Mouse (Mus musculus) heart, adult 2 months (tissue): Measurements from ENCODE around the gene Susd4. TPM values are rescaled to one million over a fixed set of nuclear protein-coding genes. Genes with fewer than 3 reads are reported as not detected.

Experiments used
- DNase-seq, 2 experiments: peaks; one replicate each; pipeline ENCODE4 v3.0.0; 2021
- H3K27ac ChIP-seq: fragments of 200-600 bp; 2 replicates; pipeline ENCODE4 v1.8.1; 2022
- H3K27me3 ChIP-seq: fragments of 200-500 bp; 2 replicates; pipeline ENCODE4 v1.6.1; 2012; ENCODE audit warnings: mild to moderate bottlenecking, low read length, inconsistent platforms, mixed read lengths; ENCODE audit not compliant: control insufficient read depth, insufficient read depth
- H3K36me3 ChIP-seq: fragments of 200-500 bp; 2 replicates; pipeline ENCODE4 v1.6.1; 2012; ENCODE audit warnings: low read length, inconsistent platforms; ENCODE audit not compliant: control insufficient read depth, insufficient read depth
- H3K4me1 ChIP-seq: fragments of 200-500 bp; 2 replicates; pipeline ENCODE4 v1.6.1; 2011; ENCODE audit warnings: low read length; ENCODE audit not compliant: control insufficient read depth, insufficient read depth
- H3K4me3 ChIP-seq: fragments of 200-600 bp; 2 replicates; pipeline ENCODE4 v1.8.1; 2022
- H3K79me2 ChIP-seq: fragments of 200-500 bp; replicated peaks from 2 replicates; pipeline ENCODE4 v1.6.1; 2012; ENCODE audit warnings: mild to moderate bottlenecking, inconsistent platforms, low read length, moderate library complexity, mixed read lengths; ENCODE audit not compliant: control insufficient read depth, insufficient read depth
- H3K9ac ChIP-seq: fragments of 200-500 bp; 2 replicates; pipeline ENCODE4 v1.6.1; 2012; ENCODE audit warnings: low read depth, mild to moderate bottlenecking, control low read depth, inconsistent platforms, low read length, mixed read lengths
- CTCF ChIP-seq: fragments of 200-600 bp; IDR thresholded peaks from 2 replicates; pipeline ENCODE4 v1.8.1; 2022; ENCODE audit warnings: antibody characterized with exemption, mild to moderate bottlenecking, moderate library complexity
- EP300 ChIP-seq: fragments of 200-500 bp; IDR thresholded peaks from 2 replicates; pipeline ENCODE4 v1.6.1; 2011; ENCODE audit warnings: low read depth, low read length, control low read depth; ENCODE audit not compliant: insufficient read depth
- POLR2A ChIP-seq: fragments of 200-500 bp; IDR thresholded peaks from 2 replicates; pipeline ENCODE4 v1.6.1; 2011; ENCODE audit warnings: mild to moderate bottlenecking, low read depth, low read length, control low read depth; ENCODE audit not compliant: insufficient read depth
- WGBS: fragments of 180-500 bp; shearing (Covaris S2); methylation state at CpG from one replicate; pipeline ENCODE4 v1.1.7; 2018; 5-methylcytosine and 5-hydroxymethylcytosine counted together
- intact Hi-C: fragments of 180-260 bp; cut with DNase I; formaldehyde crosslinking; loops from one replicate; pipeline ENCODE4 v1.15.1; 2025
- polyA plus RNA-seq: library from polyadenylated mRNA; depleted of rRNA; stranded (reverse); fragments of >200 nt; gene quantifications from 2 replicates; pipeline ENCODE4 v1.2.3, GENCODE M21; 2012
- total RNA-seq, 2 experiments: library from RNA; stranded (reverse); gene quantifications; 2 replicates each; pipeline ENCODE4 v1.2.3; 2021

Gene Susd4
- total and polyA plus RNA-seq, 3 experiments, result 0.16 to 0.49 (median 0.34) TPM

DNA sequence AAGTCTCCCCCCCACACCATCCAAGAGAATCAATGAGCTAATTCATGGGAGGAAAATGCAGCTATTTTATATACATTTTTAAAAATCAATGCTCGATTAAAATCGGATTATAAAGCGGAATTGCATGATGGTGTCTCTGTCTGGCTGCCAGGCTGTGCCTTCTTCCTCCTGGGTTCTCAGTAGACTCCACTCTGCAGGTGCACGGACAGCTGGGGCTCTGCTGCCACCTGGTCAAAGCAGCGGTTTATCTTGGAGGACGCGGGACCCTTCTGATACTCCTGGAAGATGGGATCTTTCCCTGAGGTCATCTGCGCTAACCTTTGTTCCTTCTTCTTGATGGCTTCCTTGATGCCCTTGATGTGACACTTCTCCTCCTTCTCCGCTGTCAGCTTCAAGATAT is 16.6 kb upstream of the Susd4 start:
- no peak overlapping the region for H3K9ac ChIP-seq
- no peaks in the 10 kb centered on the region for H3K79me2 ChIP-seq
- no peak for TF ChIP-seq POLR2A
- no peak for TF ChIP-seq EP300
- TF ChIP-seq CTCF, result no peak
- no peak for DNase-seq
- H3K4me3 ChIP-seq, result no peak overlapping the region
- no peaks in the 10 kb centered on the region for H3K27me3 ChIP-seq
- H3K36me3 ChIP-seq, result no peaks in the 10 kb centered on the region
- intact Hi-C loops, result no loop called here
- H3K27ac ChIP-seq, result no peak overlapping the region
- H3K4me1 ChIP-seq, result no peaks in the 10 kb centered on the region
- WGBS, result 93% methylated on average over 9 of the region's 9 CpGs

DNA sequence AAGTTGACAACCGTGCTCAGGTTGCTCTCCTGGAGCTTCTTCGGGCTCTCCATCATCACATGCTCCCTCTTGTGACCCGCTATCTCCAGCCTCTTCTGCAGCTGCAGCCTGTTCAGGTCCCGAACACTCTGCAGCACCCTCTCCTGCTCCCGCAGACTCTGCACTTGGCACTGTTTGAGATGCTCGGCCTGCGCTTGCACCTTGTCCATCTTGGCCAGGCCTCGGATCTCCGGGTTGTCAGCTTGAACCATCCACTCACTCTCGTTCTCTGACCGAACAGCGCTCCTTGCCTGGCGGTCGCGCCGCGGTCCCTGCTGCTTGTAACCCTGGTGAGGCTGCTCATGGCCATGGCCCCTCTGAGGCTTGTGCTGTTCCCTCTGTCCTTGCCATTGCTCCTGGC is 15.8 kb upstream of the Susd4 start:
- 78% methylated on average over 17 of the region's 17 CpGs for WGBS

DNA sequence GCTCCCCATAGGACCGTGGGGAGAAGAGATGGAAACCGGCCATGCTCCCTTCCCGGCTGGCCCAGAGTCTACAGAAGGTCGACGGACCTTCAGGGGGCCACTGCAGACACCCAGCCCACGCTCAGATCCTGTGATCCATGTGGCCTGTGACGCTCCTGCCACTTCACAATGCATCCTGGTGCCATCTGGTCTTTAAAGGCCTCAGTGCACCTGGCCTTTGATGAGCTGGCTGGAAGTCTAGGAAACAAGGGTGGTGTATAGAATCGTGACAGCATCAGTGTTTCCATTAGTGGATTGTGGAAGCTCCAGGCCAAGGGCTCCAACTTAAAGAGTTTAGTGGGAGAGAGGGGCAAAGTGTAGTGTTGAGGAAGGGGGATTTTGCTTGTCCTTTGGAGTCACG is 14.6 kb upstream of the Susd4 start, which contains the start of gene Ccdc185:
Gene Ccdc185, minus strand, starts transcription at position 101 of the 400 bp plus-strand sequence.
- WGBS, result 86% methylated on average over 9 of the region's 9 CpGs
- Histone ChIP-seq H3K4me1 (no peaks in the 10 kb centered on the region), H3K36me3 (no peaks in the 10 kb centered on the region), H3K4me3 (no peak within 1 kb of the TSS), H3K27me3 (no peaks in the 10 kb centered on the region), H3K9ac (no peak within 1 kb of the TSS), H3K79me2 (no peaks in the 10 kb centered on the region), H3K27ac (no peak within 1 kb of the TSS)
- TF ChIP-seq POLR2A (no peak), EP300 (no peak), CTCF (no peak)
- intact Hi-C loops, result no loop called here
- DNase-seq, result no peak

More for the DNA sequence above, 15.8 kb upstream of the Susd4 start:
- DNase-seq, result no peak
- no peak for TF ChIP-seq CTCF
- TF ChIP-seq POLR2A, result no peak
- TF ChIP-seq EP300, result no peak
- H3K4me3 ChIP-seq, result no peak overlapping the region
- no peaks in the 10 kb centered on the region for H3K4me1 ChIP-seq
- no peaks in the 10 kb centered on the region for H3K27me3 ChIP-seq
- no peak overlapping the region for H3K27ac ChIP-seq
- intact Hi-C loops, result no loop called here
- H3K36me3 ChIP-seq, result no peaks in the 10 kb centered on the region
- H3K9ac ChIP-seq, result no peak overlapping the region
- no peaks in the 10 kb centered on the region for H3K79me2 ChIP-seq

DNA sequence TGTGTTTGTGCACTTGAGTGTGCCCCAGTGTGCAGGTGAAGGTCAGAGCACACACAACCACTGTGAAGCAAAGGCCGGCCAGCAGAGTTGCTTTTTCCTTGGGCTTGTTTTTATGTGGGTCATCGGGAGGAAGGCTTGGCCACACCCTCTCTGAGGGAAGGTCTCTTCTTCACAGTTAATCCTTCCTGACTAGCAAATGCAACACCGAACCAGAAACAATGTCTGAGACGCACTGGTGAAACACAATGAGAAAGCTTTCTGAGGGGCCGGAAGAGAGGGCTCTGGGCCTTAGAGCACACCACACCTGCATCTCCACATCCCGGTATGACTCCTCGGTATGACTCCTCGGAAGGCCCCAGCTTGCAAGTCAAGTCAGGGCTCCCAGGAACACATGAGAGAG is 12.4 kb upstream of the Susd4 start:
- no peak overlapping the region for H3K4me3 ChIP-seq
- intact Hi-C loops, result no loop called here
- H3K79me2 ChIP-seq, result no peaks in the 10 kb centered on the region
- no peaks in the 10 kb centered on the region for H3K4me1 ChIP-seq
- WGBS, result 77% methylated on average over 8 of the region's 8 CpGs
- DNase-seq, result no peak
- TF ChIP-seq POLR2A, result no peak
- TF ChIP-seq CTCF, result no peak
- H3K27me3 ChIP-seq, result no peaks in the 10 kb centered on the region
- no peaks in the 10 kb centered on the region for H3K36me3 ChIP-seq
- no peak overlapping the region for H3K9ac ChIP-seq
- H3K27ac ChIP-seq, result no peak overlapping the region

DNA sequence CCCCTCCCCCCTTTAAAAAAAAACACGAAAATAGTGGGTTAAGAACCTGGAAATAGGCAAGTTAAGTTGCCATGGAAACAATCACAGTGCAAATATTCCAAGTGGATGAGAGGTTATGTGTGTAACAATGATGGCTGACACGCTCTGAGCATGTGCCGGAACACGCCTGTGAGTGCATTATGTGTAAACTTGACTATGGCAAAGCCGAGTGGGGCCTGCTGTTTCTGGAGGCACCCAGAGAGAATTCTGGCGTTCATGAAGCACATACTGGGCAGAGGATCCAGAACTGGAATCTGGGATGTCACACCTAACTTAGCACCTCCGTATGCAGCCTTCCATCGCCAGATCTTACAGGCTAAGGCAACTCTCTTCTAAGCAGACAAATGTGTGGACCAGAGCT is 10.0 kb upstream of the Susd4 start:
- H3K4me1 ChIP-seq, result no peaks in the 10 kb centered on the region
- intact Hi-C loops, result no loop called here
- DNase-seq, result no peak
- H3K36me3 ChIP-seq, result no peaks in the 10 kb centered on the region
- TF ChIP-seq POLR2A, result no peak
- no peak for TF ChIP-seq EP300
- no peak for TF ChIP-seq CTCF
- no peaks in the 10 kb centered on the region for H3K79me2 ChIP-seq
- H3K4me3 ChIP-seq, result no peak overlapping the region
- no peak overlapping the region for H3K27ac ChIP-seq
- no peak overlapping the region for H3K9ac ChIP-seq
- 75% methylated on average over 8 of the region's 8 CpGs for WGBS
- no peaks in the 10 kb centered on the region for H3K27me3 ChIP-seq

DNA sequence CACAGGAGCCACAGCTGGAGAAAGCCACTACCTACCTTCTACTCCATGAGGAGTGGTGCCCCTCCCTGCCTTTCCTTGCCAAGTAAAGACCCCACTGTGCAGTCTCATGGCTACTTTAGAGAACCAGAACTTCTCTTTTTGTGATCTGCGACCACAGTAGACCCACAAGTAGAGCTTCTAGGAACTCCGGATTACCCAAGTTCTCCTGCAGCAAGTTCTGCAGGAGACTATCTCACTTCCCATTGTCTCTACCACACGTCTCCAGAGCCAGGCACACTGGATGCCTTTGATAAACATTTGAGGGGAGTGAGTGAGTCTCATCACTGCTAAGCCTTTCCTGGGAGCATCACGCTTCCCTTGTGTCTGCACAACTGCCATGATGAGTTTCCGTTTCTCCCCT is 8.8 kb upstream of the Susd4 start:
- WGBS, result 76% methylated on average over 5 of the region's 5 CpGs
- Histone ChIP-seq H3K27me3 (no peaks in the 10 kb centered on the region), H3K27ac (no peak overlapping the region), H3K79me2 (no peaks in the 10 kb centered on the region), H3K4me1 (no peaks in the 10 kb centered on the region), H3K36me3 (no peaks in the 10 kb centered on the region), H3K4me3 (no peak overlapping the region), H3K9ac (no peak overlapping the region)
- no peak for TF ChIP-seq CTCF
- TF ChIP-seq EP300, result no peak
- TF ChIP-seq POLR2A, result no peak
- DNase-seq, result no peak
- intact Hi-C loops, result no loop called here

DNA sequence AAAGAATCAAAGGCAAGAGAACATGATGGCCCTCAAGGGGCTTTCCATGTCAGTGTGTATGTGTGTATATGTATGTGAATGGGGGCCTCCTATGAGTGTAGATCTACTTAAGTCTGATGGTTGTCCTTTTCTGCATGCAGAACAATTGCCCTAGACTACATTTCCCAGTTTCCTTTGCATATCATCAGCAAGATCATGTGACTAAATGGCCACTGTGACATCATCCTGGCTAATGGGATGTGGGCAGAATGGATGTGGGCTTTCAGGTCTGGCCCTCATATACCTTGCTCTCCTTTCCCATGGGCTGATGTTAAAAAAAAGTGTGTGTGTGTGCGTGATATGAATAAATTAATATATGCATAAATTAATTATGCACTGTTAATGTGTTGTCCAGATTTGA is 4.9 kb upstream of the Susd4 start:
- H3K27me3 ChIP-seq, result no peaks in the 10 kb centered on the region
- no peaks in the 10 kb centered on the region for H3K36me3 ChIP-seq
- TF ChIP-seq EP300 (no peak), POLR2A (no peak), CTCF (no peak)
- H3K79me2 ChIP-seq, result no peaks in the 10 kb centered on the region
- no peak overlapping the region for H3K27ac ChIP-seq
- H3K4me3 ChIP-seq, result no peak overlapping the region
- 94% methylated on average over 1 of the region's 1 CpGs for WGBS
- DNase-seq, result no peak
- H3K4me1 ChIP-seq, result no peaks in the 10 kb centered on the region
- intact Hi-C loops, result no loop called here
- no peak overlapping the region for H3K9ac ChIP-seq
